Mouse (Mus musculus): Measurements from ENCODE around the gene Eipr1. TPM values are rescaled to one million over a fixed set of nuclear protein-coding genes. Genes with fewer than 3 reads are reported as not detected.

Gene Eipr1
- polyA plus RNA-seq, 1 experiment, result 31.4 TPM

- no peak for TF ChIP-seq GATA1 (IDR thresholded peaks at IDR 0.05; ENCODE audit: low read length)
These were observed 727 bp upstream of the Eipr1 start for GRCm38 (mm10) chr12:28750876-28751275.

- no peak for TF ChIP-seq GATA1 (IDR thresholded peaks at IDR 0.05; ENCODE audit: low read length)
These were observed 4.4 kb downstream of the Eipr1 start for GRCm38 (mm10) chr12:28756019-28756418.

- no peak for TF ChIP-seq GATA1 (IDR thresholded peaks at IDR 0.05; ENCODE audit: low read length)
These were observed 18.4 kb downstream of the Eipr1 start for GRCm38 (mm10) chr12:28769953-28770352.

GRCm38 (mm10) chr12:28773815-28774214, 22.2 kb downstream of the Eipr1 start:
- no peak for TF ChIP-seq GATA1 (IDR thresholded peaks at IDR 0.05; ENCODE audit: low read length)

- no peak for TF ChIP-seq GATA1 (IDR thresholded peaks at IDR 0.05; ENCODE audit: low read length)
These were observed 23.5 kb downstream of the Eipr1 start for GRCm38 (mm10) chr12:28775120-28775519.

- no peak for TF ChIP-seq GATA1 (IDR thresholded peaks at IDR 0.05; ENCODE audit: low read length)
These were observed 24.0 kb downstream of the Eipr1 start for GRCm38 (mm10) chr12:28775627-28776026.

GRCm38 (mm10) chr12:28780180-28780579, 28.6 kb downstream of the Eipr1 start:
- TF ChIP-seq GATA1 (IDR thresholded peaks at IDR 0.05; ENCODE audit: low read length), result no peak

- TF ChIP-seq GATA1 (IDR thresholded peaks at IDR 0.05; ENCODE audit: low read length), result no peak
These were observed 31.0 kb downstream of the Eipr1 start for GRCm38 (mm10) chr12:28782637-28783036.

GRCm38 (mm10) chr12:28784355-28784754, 32.8 kb downstream of the Eipr1 start:
- no peak for TF ChIP-seq GATA1 (IDR thresholded peaks at IDR 0.05; ENCODE audit: low read length)

GRCm38 (mm10) chr12:28784864-28785263, 33.3 kb downstream of the Eipr1 start:
- no peak for TF ChIP-seq GATA1 (IDR thresholded peaks at IDR 0.05; ENCODE audit: low read length)

- TF ChIP-seq GATA1 (IDR thresholded peaks at IDR 0.05; ENCODE audit: low read length), result no peak
These were observed 33.7 kb downstream of the Eipr1 start for GRCm38 (mm10) chr12:28785299-28785698.

GRCm38 (mm10) chr12:28786310-28786709, 34.7 kb downstream of the Eipr1 start:
- TF ChIP-seq GATA1 (IDR thresholded peaks at IDR 0.05; ENCODE audit: low read length), result no peak

- TF ChIP-seq GATA1 (IDR thresholded peaks at IDR 0.05; ENCODE audit: low read length), result no peak
These were observed 41.0 kb downstream of the Eipr1 start for GRCm38 (mm10) chr12:28792613-28793012.

- TF ChIP-seq GATA1 (IDR thresholded peaks at IDR 0.05; ENCODE audit: low read length), result no peak
These were observed 42.1 kb downstream of the Eipr1 start for GRCm38 (mm10) chr12:28793715-28794114.

- no peak for TF ChIP-seq GATA1 (IDR thresholded peaks at IDR 0.05; ENCODE audit: low read length)
These were observed 43.4 kb downstream of the Eipr1 start for GRCm38 (mm10) chr12:28795041-28795440.

GRCm38 (mm10) chr12:28796881-28797420, 45.3 kb downstream of the Eipr1 start:
- no peak for TF ChIP-seq GATA1 (IDR thresholded peaks at IDR 0.05; ENCODE audit: low read length)

GRCm38 (mm10) chr12:28799798-28800411, 48.3 kb downstream of the Eipr1 start:
- TF ChIP-seq GATA1 (IDR thresholded peaks at IDR 0.05; ENCODE audit: low read length), result no peak

Data from G1E-ER4 (cell line).